Mouse (Mus musculus) naive thymus-derived CD4-positive, alpha-beta T cell, adult 5 months (primary cell): ENCODE results near the gene Gm21698. TPM values are rescaled to one million over a fixed set of nuclear protein-coding genes. Genes with fewer than 3 reads are reported as not detected.

Source experiments
- polyA plus RNA-seq: library from polyadenylated mRNA; unstranded; fragments of 100-300 nt; shearing (Covaris generic); gene quantifications from one replicate; pipeline ENCODE4 v1.2.1, GENCODE M21; 2017

Gene Gm21698
- not detected for polyA plus RNA-seq

DNA sequence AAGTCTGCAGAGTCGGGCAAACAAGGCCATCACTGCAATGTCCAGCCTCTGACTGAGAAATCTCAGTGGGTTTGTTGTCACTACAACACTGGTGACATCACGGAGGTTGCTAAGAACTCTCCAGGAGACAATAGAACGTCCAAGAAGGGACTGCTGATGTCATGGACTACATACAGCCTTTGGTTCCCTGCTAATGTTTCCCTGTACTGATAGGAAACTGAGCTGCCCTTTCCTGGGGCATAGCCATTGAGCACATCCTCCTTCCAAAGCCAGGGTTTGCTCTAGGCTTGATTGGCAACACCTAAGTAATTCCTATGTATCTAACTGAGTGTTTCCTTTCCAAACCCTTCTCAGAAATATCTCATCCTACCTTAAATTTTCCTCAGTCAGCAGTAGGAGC lies at the start of gene Gm21698:
Gene Gm21698 (minus strand): TSS at position 101 of the 400 bp plus-strand sequence.

DNA sequence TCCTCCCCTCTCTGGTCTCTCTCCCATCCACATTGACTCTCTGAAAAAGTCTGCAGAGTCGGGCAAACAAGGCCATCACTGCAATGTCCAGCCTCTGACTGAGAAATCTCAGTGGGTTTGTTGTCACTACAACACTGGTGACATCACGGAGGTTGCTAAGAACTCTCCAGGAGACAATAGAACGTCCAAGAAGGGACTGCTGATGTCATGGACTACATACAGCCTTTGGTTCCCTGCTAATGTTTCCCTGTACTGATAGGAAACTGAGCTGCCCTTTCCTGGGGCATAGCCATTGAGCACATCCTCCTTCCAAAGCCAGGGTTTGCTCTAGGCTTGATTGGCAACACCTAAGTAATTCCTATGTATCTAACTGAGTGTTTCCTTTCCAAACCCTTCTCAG lies 34.4 kb upstream of the Gm21698 start, which contains the start of gene Gm5862:
Gene Gm5862 (minus strand): TSS at position 101 of the 400 bp plus-strand sequence.

DNA sequence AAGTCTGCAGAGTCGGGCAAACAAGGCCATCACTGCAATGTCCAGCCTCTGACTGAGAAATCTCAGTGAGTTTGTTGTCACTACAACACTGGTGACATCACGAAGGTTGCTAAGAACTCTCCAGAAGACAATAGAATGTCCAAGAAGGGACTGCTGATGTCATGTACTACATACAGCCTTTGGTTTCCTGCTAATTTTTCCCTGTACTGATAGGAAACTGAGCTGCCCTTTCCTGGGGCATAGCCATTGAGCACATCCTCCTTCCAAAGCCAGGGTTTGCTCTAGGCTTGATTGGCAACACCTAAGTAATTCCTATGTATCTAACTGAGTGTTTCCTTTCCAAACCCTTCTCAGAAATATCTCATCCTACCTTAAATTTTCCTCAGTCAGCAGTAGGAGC lies 16.2 kb upstream of the Gm21698 start, which contains the start of gene Gm1979:
Gene Gm1979 (minus strand): TSS at position 101 of the 400 bp plus-strand sequence.

DNA sequence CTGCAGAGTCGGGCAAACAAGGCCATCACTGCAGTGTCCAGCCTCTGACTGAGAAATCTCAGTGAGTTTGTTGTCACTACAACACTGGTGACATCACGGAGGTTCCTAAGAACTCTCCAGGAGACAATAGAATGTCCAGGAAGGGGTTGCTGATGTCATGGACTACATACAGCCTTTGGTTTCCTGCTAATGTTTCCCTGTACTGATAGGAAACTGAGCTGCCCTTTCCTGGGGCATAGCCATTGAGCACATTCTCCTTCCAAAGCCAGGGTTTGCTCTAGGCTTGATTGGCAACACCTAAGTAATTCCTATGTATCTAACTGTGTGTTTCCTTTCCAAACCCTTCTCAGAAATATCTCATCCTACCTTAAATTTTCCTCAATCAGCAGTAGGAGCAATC lies 15.9 kb downstream of the Gm21698 start, which contains the start of gene Gm21680:
Gene Gm21680 (minus strand): TSS at position 101 of the 400 bp plus-strand sequence.

DNA sequence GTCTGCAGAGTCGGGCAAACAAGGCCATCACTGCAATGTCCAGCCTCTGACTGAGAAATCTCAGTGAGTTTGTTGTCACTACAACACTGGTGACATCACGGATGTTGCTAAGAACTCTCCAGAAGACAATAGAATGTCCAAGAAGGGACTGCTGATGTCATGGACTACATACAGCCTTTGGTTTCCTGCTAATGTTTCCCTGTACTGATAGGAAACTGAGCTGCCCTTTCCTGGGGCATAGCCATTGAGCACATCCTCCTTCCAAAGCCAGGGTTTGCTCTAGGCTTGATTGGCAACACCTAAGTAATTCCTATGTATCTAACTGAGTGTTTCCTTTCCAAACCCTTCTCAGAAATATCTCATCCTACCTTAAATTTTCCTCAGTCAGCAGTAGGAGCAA lies 34.1 kb downstream of the Gm21698 start, which contains the start of gene Gm21671:
Gene Gm21671 (minus strand): TSS at position 101 of the 400 bp plus-strand sequence.

DNA sequence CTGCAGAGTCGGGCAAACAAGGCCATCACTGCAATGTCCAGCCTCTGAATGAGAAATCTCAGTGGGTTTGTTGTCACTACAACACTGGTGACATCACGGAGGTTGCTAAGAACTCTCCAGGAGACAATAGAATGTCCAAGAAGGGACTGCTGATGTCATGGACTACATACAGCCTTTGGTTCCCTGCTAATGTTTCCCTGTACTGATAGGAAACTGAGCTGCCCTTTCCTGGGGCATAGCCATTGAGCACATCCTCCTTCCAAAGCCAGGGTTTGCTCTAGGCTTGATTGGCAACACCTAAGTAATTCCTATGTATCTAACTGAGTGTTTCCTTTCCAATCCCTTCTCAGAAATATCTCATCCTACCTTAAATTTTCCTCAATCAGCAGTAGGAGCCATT lies 46.2 kb downstream of the Gm21698 start, which contains the start of gene Gm21663:
Gene Gm21663 (minus strand): TSS at position 101 of the 400 bp plus-strand sequence.

Other genes starting within 250 kb of the Gm21698 start
- gene Actr3b, start 228.7 kb downstream of the Gm21698 start, polyA plus RNA-seq: 0.53 TPM
- not detected for gene Gm21663, start 46.3 kb downstream of the Gm21698 start, polyA plus RNA-seq
- gene Gm21671, start 34.2 kb downstream of the Gm21698 start, polyA plus RNA-seq: not detected
- gene Gm21680, start 16.0 kb downstream of the Gm21698 start, polyA plus RNA-seq: not detected
- gene Gm1979, start 16.1 kb upstream of the Gm21698 start, polyA plus RNA-seq: not detected
- gene Gm5862, start 34.3 kb upstream of the Gm21698 start, polyA plus RNA-seq: not detected
- gene Speer4a, start 50.9 kb upstream of the Gm21698 start, polyA plus RNA-seq: not detected
- not detected for gene Gm7347, start 69.9 kb upstream of the Gm21698 start, polyA plus RNA-seq
- gene Gm10471, start 100.6 kb upstream of the Gm21698 start, polyA plus RNA-seq: not detected
- gene 5031410I06Rik, start 116.7 kb upstream of the Gm21698 start, polyA plus RNA-seq: not detected
- not detected for gene Gm10220, start 132.8 kb upstream of the Gm21698 start, polyA plus RNA-seq